Mouse (Mus musculus) kidney, adult 2 months (tissue): ENCODE results near the gene Cd82. TPM values are rescaled to one million over a fixed set of nuclear protein-coding genes. Genes with fewer than 3 reads are reported as not detected.

ENCODE experiments used
- DNase-seq: peaks from one replicate; pipeline ENCODE4 v3.0.0; 2021
- H3K27ac ChIP-seq: fragments of 200-500 bp; 2 replicates; pipeline ENCODE4 v1.5.1; 2012; ENCODE audit warnings: low read depth, low read length, control low read depth, inconsistent platforms; ENCODE audit not compliant: insufficient read depth
- H3K27me3 ChIP-seq: fragments of 200-500 bp; replicated peaks from 2 replicates; pipeline ENCODE4 v1.6.1; 2012; ENCODE audit warnings: mild to moderate bottlenecking, moderate library complexity, low read length, inconsistent platforms; ENCODE audit not compliant: control insufficient read depth, insufficient read depth
- H3K36me3 ChIP-seq: fragments of 200-500 bp; 2 replicates; pipeline ENCODE4 v1.6.1; 2012; ENCODE audit warnings: mild to moderate bottlenecking, moderate library complexity, low read length, inconsistent platforms; ENCODE audit not compliant: control insufficient read depth, insufficient read depth
- H3K4me1 ChIP-seq: fragments of 200-500 bp; 2 replicates; pipeline ENCODE4 v1.6.1; 2011; ENCODE audit warnings: low read length; ENCODE audit not compliant: control insufficient read depth, insufficient read depth
- H3K4me3 ChIP-seq: fragments of 200-500 bp; 2 replicates; pipeline ENCODE4 v1.5.1; 2011; ENCODE audit warnings: mild to moderate bottlenecking, low read depth, low read length, control low read depth; ENCODE audit not compliant: insufficient read depth
- CTCF ChIP-seq: fragments of 200-500 bp; conservative IDR thresholded peaks from 2 replicates; pipeline ENCODE4 v1.5.1; 2011; ENCODE audit warnings: low read depth, mild to moderate bottlenecking, control low read depth, low read length, moderate library complexity, mixed read lengths; ENCODE audit not compliant: insufficient read depth, insufficient read length
- POLR2A ChIP-seq: fragments of 200-500 bp; IDR thresholded peaks from one replicate; pipeline ENCODE4 v1.6.1; 2011; ENCODE audit warnings: low read depth, low read length, control low read depth
- WGBS: fragments of 180-500 bp; shearing (Covaris S2); methylation state at CpG from one replicate; pipeline ENCODE4 v1.1.7; 2018; 5-methylcytosine and 5-hydroxymethylcytosine counted together
- polyA plus RNA-seq: library from polyadenylated mRNA; depleted of rRNA; stranded (reverse); fragments of >200 nt; gene quantifications from 2 replicates; pipeline ENCODE4 v1.2.3, GENCODE M21; 2012

The Cd82 gene
- polyA plus RNA-seq, 1 experiment, result 200 TPM

DNA sequence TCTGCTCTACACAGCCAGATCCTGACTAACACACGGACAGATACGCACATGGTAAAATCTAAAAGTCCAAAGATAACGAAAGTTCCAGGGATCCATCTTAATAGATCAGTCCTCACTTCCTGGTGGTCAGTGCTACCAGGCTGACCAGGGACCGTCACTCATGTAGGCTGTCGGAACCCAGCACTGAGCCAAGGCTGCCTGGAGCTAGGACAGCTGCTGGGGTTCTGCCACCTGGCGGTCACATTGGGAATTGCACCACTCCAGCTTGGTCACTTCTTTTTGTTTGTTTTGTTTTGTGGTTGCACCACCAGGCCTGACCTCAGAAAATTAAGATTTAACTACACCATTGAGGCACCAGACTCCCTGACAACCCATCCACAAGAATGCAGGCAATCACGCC lies 14.6 kb upstream of the Cd82 start:
- WGBS, result 43% methylated on average over 7 of the region's 7 CpGs
- H3K36me3 ChIP-seq, result no peaks in the 10 kb centered on the region
- no peaks in the 10 kb centered on the region for H3K27me3 ChIP-seq
- DNase-seq, result peak; percentile 58
- TF ChIP-seq POLR2A (no peak), CTCF (peak; percentile 88)
- no peak overlapping the region for H3K4me3 ChIP-seq
- H3K4me1 ChIP-seq, result no peaks in the 10 kb centered on the region
- H3K27ac ChIP-seq, result no peak overlapping the region

GRCm38 (mm10) chr2:93476487-93476886 lies 13.5 kb upstream of the Cd82 start:
- Histone ChIP-seq H3K36me3 (no peaks in the 10 kb centered on the region), H3K27me3 (no peaks in the 10 kb centered on the region), H3K4me3 (no peak overlapping the region), H3K27ac (no peak overlapping the region), H3K4me1 (no peaks in the 10 kb centered on the region)
- TF ChIP-seq POLR2A (no peak), CTCF (no peak)
- DNase-seq, result no peak
- 65% methylated on average over 7 of the region's 7 CpGs for WGBS

- H3K4me3 ChIP-seq, result no peak overlapping the region
- peak; percentile 93 for DNase-seq
- no peaks in the 10 kb centered on the region for H3K4me1 ChIP-seq
- WGBS, result under 1% methylated on average over 11 of the region's 11 CpGs
- TF ChIP-seq CTCF, result peak; percentile 94
- no peak for TF ChIP-seq POLR2A
- H3K27me3 ChIP-seq, result no peaks in the 10 kb centered on the region
- no peak overlapping the region for H3K27ac ChIP-seq
- H3K36me3 ChIP-seq, result no peaks in the 10 kb centered on the region
These were observed 12.1 kb upstream of the Cd82 start for GRCm38 (mm10) chr2:93475040-93475439.

DNA sequence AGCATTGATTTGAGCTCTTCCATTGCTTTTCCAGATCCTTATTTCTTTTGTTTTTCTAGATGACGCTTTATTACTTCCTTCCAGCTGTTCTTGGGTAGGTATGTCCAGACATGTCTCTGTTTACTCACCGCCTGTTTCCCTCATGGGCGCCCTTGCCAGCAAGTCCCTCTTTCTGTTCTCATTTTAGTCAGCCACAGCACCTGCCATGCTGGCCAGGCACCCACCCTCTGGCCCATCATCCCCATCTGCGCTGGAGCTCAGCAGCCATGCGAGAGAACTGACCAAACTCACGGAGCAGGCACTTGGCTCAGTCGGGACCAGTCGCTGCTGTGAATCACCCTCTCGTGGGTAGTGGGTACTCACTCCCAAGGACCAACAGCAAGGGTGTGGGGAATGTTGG lies 11.0 kb upstream of the Cd82 start:
- TF ChIP-seq POLR2A (no peak), CTCF (no peak)
- Histone ChIP-seq H3K27ac (no peak overlapping the region), H3K36me3 (no peaks in the 10 kb centered on the region), H3K4me3 (no peak overlapping the region), H3K27me3 (no peaks in the 10 kb centered on the region), H3K4me1 (no peaks in the 10 kb centered on the region)
- no peak for DNase-seq
- 74% methylated on average over 9 of the region's 9 CpGs for WGBS

GRCm38 (mm10) chr2:93470849-93471576 lies 8.1 kb upstream of the Cd82 start:
- no peak overlapping the region for H3K4me3 ChIP-seq

GRCm38 (mm10) chr2:93470127-93470526 lies 7.2 kb upstream of the Cd82 start:
- no peaks in the 10 kb centered on the region for H3K36me3 ChIP-seq
- no peak overlapping the region for H3K27ac ChIP-seq
- DNase-seq, result peak; percentile 85
- H3K4me3 ChIP-seq, result peak overlapping the region; percentile 31; the same call in 1 of the 2 replicates
- 9% methylated on average over 9 of the region's 9 CpGs for WGBS
- no peaks in the 10 kb centered on the region for H3K27me3 ChIP-seq
- no peak for TF ChIP-seq CTCF
- TF ChIP-seq POLR2A, result no peak
- H3K4me1 ChIP-seq, result no peaks in the 10 kb centered on the region

More at GRCm38 (mm10) chr2:93470849-93471576, 8.1 kb upstream of the Cd82 start:
- TF ChIP-seq POLR2A (no peak), CTCF (peak; percentile 93)
- peak; percentile 87 for DNase-seq
- no peaks in the 10 kb centered on the region for H3K36me3 ChIP-seq
- H3K27me3 ChIP-seq, result no peaks in the 10 kb centered on the region
- no peak overlapping the region for H3K27ac ChIP-seq
- 11% methylated on average over 3 of the region's 3 CpGs for WGBS
- H3K4me1 ChIP-seq, result no peaks in the 10 kb centered on the region

GRCm38 (mm10) chr2:93469118-93469517 lies 6.2 kb upstream of the Cd82 start:
- TF ChIP-seq POLR2A, result no peak
- TF ChIP-seq CTCF, result peak; percentile 47
- Histone ChIP-seq H3K4me3 (no peak overlapping the region), H3K27ac (no peak overlapping the region), H3K4me1 (no peaks in the 10 kb centered on the region), H3K27me3 (no peaks in the 10 kb centered on the region), H3K36me3 (no peaks in the 10 kb centered on the region)
- peak; percentile 38 for DNase-seq
- WGBS, result 44% methylated on average over 7 of the region's 7 CpGs
